Mouse (Mus musculus): ENCODE measurements around the gene Kcnk15.

Kcnk15 gene

GRCm38 (mm10) chr2:163853461-163853901 lies at the start of gene Kcnk15:
Gene Kcnk15 (plus strand): TSS chr2:163853651.
- DNase-seq = peak in 1 of 2 experiments; percentile 66

- DNase-seq = no peak
Measured at GRCm38 (mm10) chr2:163803838-163804237, 49.6 kb upstream of the Kcnk15 start.

GRCm38 (mm10) chr2:163809166-163809565 lies 44.3 kb upstream of the Kcnk15 start:
- DNase-seq = no peak

GRCm38 (mm10) chr2:163809704-163810103 lies 43.7 kb upstream of the Kcnk15 start:
- no peak for DNase-seq

GRCm38 (mm10) chr2:163813077-163813476 lies 40.4 kb upstream of the Kcnk15 start:
- DNase-seq = no peak

- DNase-seq = no peak
Measured at GRCm38 (mm10) chr2:163814739-163815465, 38.5 kb upstream of the Kcnk15 start.

- DNase-seq = peak; percentile 91 to 95
Measured at GRCm38 (mm10) chr2:163820607-163821006, 32.8 kb upstream of the Kcnk15 start, which contains the start of gene Ccn5. Gene Ccn5 (plus strand): TSS chr2:163820861.

- DNase-seq = peak; percentile 76 to 84
Measured at GRCm38 (mm10) chr2:163823248-163823647, 30.2 kb upstream of the Kcnk15 start.

- no peak for DNase-seq
Measured at GRCm38 (mm10) chr2:163823771-163824170, 29.7 kb upstream of the Kcnk15 start.

GRCm38 (mm10) chr2:163825861-163826260 lies 27.6 kb upstream of the Kcnk15 start:
- no peak for DNase-seq

GRCm38 (mm10) chr2:163826494-163826893 lies 27.0 kb upstream of the Kcnk15 start:
- no peak for DNase-seq

- no peak for DNase-seq
Measured at GRCm38 (mm10) chr2:163831163-163831562, 22.3 kb upstream of the Kcnk15 start.

GRCm38 (mm10) chr2:163838043-163838442 lies 15.4 kb upstream of the Kcnk15 start:
- DNase-seq = peak; percentile 87 to 91

- peak; percentile 86 to 89 for DNase-seq
Measured at GRCm38 (mm10) chr2:163839519-163839918, 13.9 kb upstream of the Kcnk15 start.

- DNase-seq = no peak
Measured at GRCm38 (mm10) chr2:163842043-163842442, 11.4 kb upstream of the Kcnk15 start.

- DNase-seq = no peak
Measured at GRCm38 (mm10) chr2:163857233-163857632, 3.8 kb downstream of the Kcnk15 start.

- peak; percentile 85 to 86 for DNase-seq
Measured at GRCm38 (mm10) chr2:163858254-163858947, 5.0 kb downstream of the Kcnk15 start.

- peak; percentile 74 to 78 for DNase-seq
Measured at GRCm38 (mm10) chr2:163865311-163865710, 11.9 kb downstream of the Kcnk15 start.

- no peak for DNase-seq
Measured at GRCm38 (mm10) chr2:163866061-163866460, 12.6 kb downstream of the Kcnk15 start.

GRCm38 (mm10) chr2:163869783-163870182 lies 16.3 kb downstream of the Kcnk15 start:
- DNase-seq = peak; percentile 53 to 54

- no peak for DNase-seq
Measured at GRCm38 (mm10) chr2:163871266-163871665, 17.8 kb downstream of the Kcnk15 start.

- DNase-seq = no peak
Measured at GRCm38 (mm10) chr2:163871906-163872305, 18.5 kb downstream of the Kcnk15 start.

- DNase-seq = no peak
Measured at GRCm38 (mm10) chr2:163874877-163875276, 21.4 kb downstream of the Kcnk15 start.

GRCm38 (mm10) chr2:163875484-163875883 lies 22.0 kb downstream of the Kcnk15 start:
- peak in 1 of 2 experiments; percentile 59 for DNase-seq

Measured in cerebellum, postnatal 25 days (tissue).